Mouse (Mus musculus): ENCODE data around the gene BC016579.

The BC016579 gene

GRCm38 (mm10) chr16:45653934-45654332 is at the start of gene BC016579:
Gene BC016579 (minus strand): TSS chr16:45654068.
- DNase-seq = peak; percentile 64 to 79

- DNase-seq = no peak
Observed at GRCm38 (mm10) chr16:45699301-45699700, 45.4 kb upstream of the BC016579 start.

- no peak for DNase-seq
Observed at GRCm38 (mm10) chr16:45697996-45698395, 44.1 kb upstream of the BC016579 start.

GRCm38 (mm10) chr16:45695445-45696160 is 41.7 kb upstream of the BC016579 start:
- no peak for DNase-seq

- no peak for DNase-seq
Observed at GRCm38 (mm10) chr16:45693558-45693957, 39.7 kb upstream of the BC016579 start, which contains the start of gene Tmprss7. Gene Tmprss7 (minus strand): TSS chr16:45693658.

GRCm38 (mm10) chr16:45692851-45693250 is 39.0 kb upstream of the BC016579 start:
- no peak for DNase-seq

GRCm38 (mm10) chr16:45690178-45690577 is 36.3 kb upstream of the BC016579 start:
- DNase-seq = no peak

GRCm38 (mm10) chr16:45686833-45687232 is 33.0 kb upstream of the BC016579 start:
- DNase-seq = no peak

- no peak for DNase-seq
Observed at GRCm38 (mm10) chr16:45685295-45685694, 31.4 kb upstream of the BC016579 start.

- peak; percentile 64 to 88 for DNase-seq
Observed at GRCm38 (mm10) chr16:45684815-45685214, 30.9 kb upstream of the BC016579 start.

GRCm38 (mm10) chr16:45676462-45676861 is 22.6 kb upstream of the BC016579 start:
- DNase-seq = peak in 1 of 2 experiments; percentile 14

- no peak for DNase-seq
Observed at GRCm38 (mm10) chr16:45670005-45670404, 16.1 kb upstream of the BC016579 start.

- no peak for DNase-seq
Observed at GRCm38 (mm10) chr16:45668178-45668577, 14.3 kb upstream of the BC016579 start.

GRCm38 (mm10) chr16:45666136-45666535 is 12.3 kb upstream of the BC016579 start:
- DNase-seq = no peak

- no peak for DNase-seq
Observed at GRCm38 (mm10) chr16:45662381-45662780, 8.5 kb upstream of the BC016579 start.

- DNase-seq = no peak
Observed at GRCm38 (mm10) chr16:45659596-45659995, 5.7 kb upstream of the BC016579 start.

- no peak for DNase-seq
Observed at GRCm38 (mm10) chr16:45658248-45658647, 4.4 kb upstream of the BC016579 start.

- DNase-seq = no peak
Observed at GRCm38 (mm10) chr16:45657574-45658159, 3.8 kb upstream of the BC016579 start.

- no peak for DNase-seq
Observed at GRCm38 (mm10) chr16:45654465-45654864, 597 bp upstream of the BC016579 start.

GRCm38 (mm10) chr16:45653009-45653933 is 597 bp downstream of the BC016579 start:
- no peak for DNase-seq

GRCm38 (mm10) chr16:45651497-45651896 is 2.4 kb downstream of the BC016579 start:
- no peak for DNase-seq

GRCm38 (mm10) chr16:45644380-45644779 is 9.5 kb downstream of the BC016579 start:
- peak in 1 of 2 experiments; percentile 10 for DNase-seq

- DNase-seq = no peak
Observed at GRCm38 (mm10) chr16:45643944-45644343, 9.9 kb downstream of the BC016579 start.

All from kidney, postnatal 25 days (tissue).